Mouse (Mus musculus) T-helper 1 cell (primary cell): ENCODE measurements around the gene Bspry.
"Not testable (repeated sequence)": the region's sequence is repeated elsewhere in the genome, so short reads cannot be mapped to it uniquely, and the experiment has no call there.

ENCODE experiments used
- in situ Hi-C: fragments of 300-600 bp; cut with MboI, MseI; formaldehyde crosslinking; loops from one replicate; pipeline ENCODE4 v1.15.1; 2025; ENCODE audit warnings: high pct_unique_total_duplicates

Bspry gene

DNA sequence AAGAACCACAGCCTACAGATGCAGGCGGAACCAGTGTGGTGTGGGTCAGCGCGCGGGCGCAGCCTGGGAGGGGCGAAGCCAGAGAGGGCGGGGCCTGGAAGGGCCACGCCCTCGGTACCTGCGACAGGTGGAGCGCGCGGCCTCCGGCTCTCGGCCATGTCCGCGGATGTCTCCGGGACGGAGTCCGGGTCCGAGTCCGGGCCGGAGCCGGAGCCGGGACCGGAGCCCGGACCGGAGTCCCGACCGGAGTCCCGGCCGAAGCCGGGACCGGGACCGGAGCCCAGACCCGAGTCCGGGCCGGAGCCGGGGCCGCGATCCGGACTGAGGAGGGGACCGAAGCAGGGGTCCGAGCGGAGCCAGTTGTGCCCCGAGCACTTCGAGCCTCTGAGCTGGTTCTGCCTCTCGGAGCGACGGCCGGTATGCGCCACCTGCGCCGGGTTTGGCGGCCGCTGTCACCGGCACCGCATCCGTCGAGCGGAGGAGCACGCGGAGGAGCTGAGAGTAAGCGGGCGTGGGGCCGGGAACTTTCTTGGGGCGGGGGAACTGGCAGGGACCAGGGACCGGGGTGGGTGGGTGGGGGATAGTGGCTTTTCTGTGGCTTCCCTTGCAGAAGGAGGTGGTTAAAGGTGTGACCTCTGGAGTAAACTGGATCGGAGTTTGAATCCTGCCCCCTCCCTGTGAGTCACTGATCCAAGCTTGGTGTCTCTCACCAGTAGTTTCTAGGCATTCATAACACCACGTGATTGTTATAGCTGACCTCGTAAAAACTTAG, at the start of gene Bspry:
TSS of gene Bspry (plus strand) at position 117 of the 772 bp plus-strand sequence.
- in situ Hi-C loops: no loop called here

DNA sequence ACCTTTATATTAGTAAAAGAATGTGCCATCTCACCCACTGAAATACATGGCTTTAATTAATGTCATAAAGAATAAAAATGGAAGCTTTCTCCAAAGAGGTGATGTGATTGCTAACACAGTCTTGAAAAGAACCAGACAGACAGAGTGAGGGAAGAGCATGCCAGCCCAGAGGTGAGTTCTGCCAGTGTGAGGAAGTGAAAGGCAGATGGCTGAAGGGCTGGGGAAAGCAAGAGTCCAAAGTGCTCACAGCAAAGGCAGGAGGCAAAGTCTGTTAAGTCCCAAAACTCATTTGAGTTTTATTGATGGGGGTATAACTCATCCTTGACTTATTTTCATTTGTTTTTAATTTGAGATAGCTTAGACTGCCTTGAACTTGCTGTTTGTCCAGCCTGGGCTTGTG, 49.2 kb upstream of the Bspry start:
- in situ Hi-C loops: no loop called here

DNA sequence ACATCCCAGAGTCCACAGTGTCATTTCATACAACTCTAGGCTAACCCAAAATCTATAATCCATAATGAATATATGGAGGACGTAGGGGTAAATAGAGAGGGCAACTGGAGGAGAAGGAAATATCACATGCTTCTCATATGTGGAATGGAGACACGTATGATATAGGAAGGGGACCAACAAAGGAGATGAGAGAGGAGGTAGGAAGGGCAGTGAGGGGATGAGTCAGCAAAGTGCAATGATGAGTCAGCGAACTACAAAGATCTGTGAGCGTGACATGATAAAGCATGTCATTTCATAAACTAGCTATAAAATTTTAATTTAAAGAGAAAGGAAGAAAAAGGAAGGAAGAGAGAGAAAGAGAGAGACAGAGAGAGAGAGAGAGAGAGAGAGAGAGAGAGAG, 48.3 kb upstream of the Bspry start:
- in situ Hi-C loops: no loop called here

DNA sequence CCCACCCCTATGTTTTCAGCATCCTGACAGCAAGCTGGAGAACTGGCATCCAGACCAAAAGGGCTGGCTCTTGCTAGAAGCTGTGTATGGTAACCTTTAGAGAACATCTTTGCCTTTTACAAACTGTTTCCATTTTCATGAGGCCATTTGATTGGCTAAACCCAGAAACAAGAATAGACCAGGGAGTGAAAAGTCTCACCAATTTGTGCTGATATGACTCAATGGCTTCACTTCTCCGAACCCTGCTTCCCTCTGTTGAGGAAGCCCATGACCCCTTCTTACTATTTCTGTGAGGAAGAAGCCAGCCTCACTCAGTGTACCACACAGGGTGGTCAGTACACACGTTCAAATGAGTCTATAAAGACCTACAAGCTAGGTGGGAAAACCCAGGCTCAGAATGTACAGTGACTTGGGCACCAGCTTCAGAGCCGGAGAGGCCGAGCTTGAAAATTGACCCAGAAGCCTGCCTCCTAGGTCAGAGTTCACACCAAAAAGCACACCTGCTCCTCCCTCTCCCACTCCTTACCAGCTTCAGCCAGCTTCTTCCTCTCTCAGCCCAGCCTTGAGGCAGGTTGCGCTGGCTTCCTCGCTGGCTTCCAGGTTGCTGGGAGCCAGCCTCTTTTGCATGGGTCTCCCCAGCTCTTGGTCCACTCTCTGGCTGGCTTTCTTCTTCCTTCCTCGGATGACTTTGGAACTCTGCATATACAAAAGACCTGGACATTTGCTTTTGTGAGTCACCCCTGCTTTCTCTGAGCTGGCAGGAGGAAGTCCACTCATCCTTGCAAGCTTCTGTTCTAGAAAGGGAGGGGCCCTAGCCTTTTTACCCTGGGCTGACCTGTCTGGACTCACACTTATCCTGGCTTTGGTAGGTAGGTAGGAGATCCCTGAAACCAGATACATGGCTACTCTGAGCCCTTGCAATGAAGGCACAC, 45.6 kb upstream of the Bspry start:
- in situ Hi-C loops: no loop called here

DNA sequence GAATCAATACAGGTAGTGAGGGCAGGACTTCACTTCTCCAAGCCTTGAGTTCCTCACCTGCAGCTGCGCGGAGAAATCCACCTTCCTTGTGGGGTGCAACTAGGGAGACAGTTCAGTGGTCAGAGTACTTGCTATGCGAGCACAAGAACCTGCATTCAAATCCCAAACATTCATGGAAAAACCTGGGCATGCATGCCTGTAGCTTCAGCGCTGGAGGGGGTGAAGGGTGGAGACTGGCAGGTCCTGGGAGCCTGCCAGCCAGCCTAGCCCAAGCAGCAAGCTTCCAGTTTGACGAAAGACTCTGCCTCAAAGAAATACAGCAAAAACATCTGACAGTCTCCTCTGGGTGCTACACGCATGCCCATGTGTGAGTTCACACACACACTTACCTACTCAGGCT, 44.8 kb upstream of the Bspry start, which contains the start of gene Rnf183:
TSS of gene Rnf183 (minus strand) at position 172 of the 400 bp plus-strand sequence.
- in situ Hi-C loops: no loop called here

DNA sequence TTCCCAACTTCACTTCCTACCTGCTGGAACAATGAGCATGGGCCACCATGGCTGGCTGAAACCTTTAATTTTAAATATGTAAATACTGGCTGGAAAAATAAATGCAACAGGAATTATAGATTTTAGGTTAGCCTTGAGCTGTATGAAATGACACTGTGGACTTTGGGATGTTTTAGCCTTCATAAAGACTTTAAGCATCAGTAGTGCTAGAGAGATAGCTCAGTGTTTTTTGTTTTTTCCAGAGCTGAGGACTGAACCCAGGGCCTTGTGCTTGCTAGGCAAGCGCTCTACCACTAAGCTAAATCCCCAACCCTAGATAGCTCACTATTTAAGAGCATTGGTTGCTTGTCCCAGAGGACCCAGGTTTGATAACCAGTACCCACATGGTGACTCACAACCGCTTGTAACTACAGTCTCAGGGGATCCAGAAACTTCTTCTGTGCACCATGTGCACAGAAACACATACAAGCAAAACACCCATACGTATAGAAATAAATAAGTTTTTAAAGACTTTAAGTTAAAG, 42.5 kb upstream of the Bspry start:
- in situ Hi-C loops: no loop called here

DNA sequence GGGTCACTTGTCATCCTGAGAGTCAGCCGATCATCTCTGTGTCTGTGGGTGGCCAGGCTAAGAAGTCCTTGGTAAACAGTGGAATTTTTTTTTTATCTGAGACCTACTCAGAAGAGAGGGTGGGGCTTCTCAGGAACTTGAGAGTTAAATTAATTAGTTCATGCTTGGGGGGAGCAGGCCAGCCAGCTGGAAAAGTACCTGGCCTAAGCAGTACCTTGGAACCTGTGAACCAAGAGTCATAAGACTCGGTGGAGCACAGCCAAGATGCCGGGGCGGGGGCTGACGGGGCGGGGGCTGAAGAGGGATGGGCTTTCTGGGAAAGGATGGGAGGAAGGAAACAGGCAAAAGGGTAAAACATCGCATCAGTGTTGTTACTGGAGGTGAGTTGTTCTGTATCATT, 42.0 kb upstream of the Bspry start:
- in situ Hi-C loops: no loop called here

DNA sequence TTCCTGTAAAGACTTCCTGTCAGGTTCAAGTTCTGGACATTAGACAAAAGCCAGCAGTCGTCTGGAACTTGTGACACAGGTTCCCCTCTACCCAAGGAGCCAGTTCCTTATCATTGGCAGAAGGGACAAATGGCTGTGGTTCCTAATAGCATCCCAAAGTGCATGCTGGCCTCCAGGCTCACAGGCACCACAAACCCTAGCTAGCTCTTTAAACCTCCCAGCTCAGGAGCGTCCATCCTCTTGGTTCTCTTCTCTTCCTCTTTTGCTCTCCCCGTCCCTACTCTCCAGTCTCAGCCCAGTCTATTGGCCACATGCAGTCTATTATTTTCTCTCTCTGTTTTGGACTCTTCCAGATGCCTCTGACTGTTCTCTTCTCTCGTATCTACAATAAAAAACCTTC, 40.1 kb upstream of the Bspry start:
- in situ Hi-C loops: no loop called here

DNA sequence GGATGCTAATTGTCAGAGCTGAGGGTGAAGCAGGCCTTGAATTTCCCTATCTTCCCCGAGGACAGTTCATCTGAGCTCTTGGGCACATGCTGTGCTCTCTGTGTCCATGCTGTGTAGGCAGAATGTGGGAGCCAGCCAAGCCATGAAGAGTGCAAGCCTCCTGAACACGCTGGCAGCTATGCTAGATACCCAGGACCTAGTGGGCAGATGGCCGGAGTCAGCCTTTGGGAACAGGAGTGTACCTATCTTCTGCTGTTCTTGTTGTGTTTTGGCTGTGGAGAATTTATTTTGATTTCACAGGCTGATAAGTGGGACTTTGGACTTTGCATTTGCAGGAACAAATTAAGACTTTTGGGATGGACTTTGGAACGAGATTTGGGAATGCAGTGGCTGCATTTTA, 39.3 kb upstream of the Bspry start:
- in situ Hi-C loops: no loop called here

DNA sequence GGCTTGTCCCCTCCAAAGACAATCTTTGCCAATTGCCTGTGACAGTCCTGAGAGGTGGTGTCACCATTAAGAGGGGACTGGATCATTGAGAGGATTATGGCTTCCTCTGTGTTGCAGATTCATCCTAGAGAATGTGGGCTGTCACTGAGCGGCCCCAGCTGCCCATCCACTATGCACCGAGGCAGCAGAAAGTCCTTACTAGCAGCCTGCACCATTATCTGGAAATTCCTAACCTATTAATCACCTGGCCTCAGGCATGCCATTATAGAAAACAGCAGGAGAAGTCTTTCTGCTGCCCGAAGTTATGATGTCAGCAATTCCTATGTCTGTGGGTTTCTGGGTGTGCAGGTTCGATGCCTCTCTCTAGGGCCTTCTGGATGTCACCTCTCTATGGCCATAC, 38.9 kb upstream of the Bspry start:
- in situ Hi-C loops: no loop called here

DNA sequence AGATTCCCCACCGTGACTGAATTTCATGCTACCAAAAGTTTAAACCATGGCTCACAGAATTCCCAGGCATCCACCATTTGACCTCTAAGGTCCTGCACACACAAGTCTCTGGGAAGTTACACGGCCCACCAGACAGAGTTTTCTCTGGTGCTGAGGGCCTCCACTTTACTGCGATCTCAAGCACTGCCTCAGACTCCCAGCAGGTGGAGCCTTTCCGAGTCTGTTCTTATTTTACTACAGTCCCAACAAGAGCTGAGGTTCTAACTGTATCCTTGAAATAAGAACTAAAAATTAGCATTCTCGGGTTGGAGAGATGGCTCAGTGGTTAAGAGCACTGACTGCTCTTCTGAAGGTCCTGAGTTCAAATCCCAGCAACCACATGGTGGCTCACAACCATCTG, 24.9 kb upstream of the Bspry start:
- in situ Hi-C loops: loop anchor here (5.0 kb wide), 1 partner anchor 312 kb away; no protein-coding TSS in a partner anchor

DNA sequence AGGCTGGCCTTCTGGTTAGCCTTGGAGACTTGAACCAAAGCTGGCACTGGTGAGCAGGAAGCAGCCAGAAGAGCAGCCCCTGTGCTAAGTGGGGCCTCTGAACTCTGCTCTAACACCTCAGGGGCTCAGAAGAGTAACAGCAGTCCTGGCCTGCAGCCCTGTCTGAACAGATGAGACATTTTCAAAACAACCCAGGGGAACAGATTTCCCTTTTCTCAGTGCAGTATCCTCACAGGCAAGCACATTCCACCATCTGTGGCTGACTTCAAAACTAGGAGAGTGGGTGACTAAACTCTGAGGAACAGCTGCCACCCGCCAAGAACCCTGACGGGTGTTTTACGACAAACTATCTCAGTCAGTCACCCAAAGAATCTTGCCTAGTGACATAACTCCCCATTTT, 20.8 kb upstream of the Bspry start:
- in situ Hi-C loops: loop anchor here (5.0 kb wide), 1 partner anchor 308 kb away; no protein-coding TSS in a partner anchor

DNA sequence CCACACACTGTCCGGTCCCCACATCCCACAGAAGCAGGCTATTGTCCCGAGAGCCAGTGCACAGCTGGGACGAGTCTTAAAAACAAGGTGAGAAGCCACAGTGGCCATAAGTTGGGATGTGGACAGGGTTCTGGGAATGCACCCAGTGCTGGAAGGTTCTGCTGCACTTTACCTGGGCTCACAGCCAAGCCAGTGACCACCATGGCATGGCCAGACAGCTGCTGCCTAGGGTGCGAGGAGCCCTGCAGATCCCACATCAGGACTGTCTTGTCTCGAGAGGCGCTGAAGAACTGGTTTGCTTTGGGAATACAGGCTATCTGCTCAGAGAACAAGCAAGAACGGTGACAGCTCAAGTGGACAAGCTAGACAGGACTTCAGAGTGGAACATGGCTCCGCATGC, 19.5 kb upstream of the Bspry start:
- in situ Hi-C loops: no loop called here

DNA sequence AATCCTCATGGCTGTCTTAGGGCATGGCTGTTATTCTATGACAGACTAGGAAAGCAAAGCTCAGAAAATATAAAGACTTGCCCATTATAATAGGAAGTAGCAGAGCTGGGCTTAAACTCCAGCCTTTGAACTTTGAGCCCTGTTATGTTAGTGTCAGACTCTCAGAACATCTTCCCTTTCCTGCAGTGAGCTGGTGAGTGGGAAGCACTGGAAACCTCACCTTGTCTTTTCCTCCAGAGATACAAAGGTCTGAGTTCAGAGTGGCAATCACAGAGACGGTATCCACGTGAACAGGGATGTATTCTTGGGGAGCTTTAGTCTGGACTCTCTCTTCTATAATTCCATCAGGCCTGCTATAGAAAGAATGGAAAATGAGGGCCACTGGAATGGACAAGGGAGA, 16.7 kb upstream of the Bspry start:
- in situ Hi-C loops: no loop called here

DNA sequence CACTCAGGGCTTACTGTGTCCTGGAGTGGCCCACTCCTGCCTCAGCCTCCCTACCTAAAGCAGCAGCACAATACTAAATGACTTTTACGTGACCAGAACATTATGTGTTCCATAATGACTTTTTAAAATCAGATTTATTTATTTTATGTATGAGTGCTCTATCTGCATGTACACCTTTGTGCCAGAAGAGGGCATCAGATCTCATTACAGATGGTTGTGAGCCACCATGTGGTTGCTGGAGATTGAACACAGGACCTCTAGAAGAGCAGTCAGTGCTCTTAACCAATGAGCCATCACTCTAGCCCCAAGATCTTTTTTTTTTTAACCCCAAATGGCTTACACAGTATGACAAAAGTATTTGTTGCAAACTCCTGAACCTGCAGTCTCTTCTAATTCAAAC, 11.7 kb upstream of the Bspry start:
- in situ Hi-C loops: no loop called here

DNA sequence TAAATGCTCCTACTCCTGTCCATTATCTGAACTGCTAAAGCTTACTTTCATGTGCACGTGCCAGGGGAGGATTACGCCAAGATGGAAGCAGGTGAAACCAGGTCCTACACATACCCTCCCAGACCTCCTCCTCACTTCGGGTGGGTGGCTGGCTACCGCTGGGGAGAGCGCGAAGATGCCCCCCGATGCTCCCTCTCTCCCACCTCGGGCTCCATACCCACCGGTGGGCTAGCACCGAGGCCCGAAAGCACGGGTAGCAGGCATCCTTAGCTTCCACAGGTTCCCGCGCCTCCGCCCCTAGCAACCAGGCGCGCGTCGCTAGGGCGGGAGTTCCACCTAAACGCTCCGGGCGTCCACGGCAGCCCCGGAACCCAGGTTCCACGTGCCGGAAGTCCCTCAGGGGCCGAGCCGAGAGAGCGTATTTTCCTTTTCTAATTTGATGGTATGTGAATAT, 9.2 kb upstream of the Bspry start, which contains the start of gene Wdr31:
TSS of gene Wdr31 (minus strand) at position 299 of the 454 bp plus-strand sequence.
- in situ Hi-C loops: no loop called here

DNA sequence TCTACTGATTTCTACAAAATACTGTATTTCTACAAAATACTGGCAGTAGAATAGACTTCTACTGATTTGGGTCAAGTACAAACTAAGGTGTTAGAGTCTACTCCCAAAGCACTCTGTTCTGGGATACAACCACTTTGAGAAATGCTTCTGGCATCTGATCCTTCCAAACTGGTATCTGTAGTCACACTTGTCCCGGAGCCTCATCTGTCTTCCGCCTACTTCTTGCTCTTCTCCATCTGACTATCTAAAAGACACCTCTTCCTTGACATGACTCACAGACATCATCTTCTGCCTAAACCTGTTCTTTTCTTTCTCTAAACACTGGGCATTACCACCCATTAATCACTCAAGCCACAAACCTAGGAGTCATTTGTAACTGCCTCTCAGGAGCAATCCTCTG, 7.8 kb upstream of the Bspry start:
- in situ Hi-C loops: no loop called here

DNA sequence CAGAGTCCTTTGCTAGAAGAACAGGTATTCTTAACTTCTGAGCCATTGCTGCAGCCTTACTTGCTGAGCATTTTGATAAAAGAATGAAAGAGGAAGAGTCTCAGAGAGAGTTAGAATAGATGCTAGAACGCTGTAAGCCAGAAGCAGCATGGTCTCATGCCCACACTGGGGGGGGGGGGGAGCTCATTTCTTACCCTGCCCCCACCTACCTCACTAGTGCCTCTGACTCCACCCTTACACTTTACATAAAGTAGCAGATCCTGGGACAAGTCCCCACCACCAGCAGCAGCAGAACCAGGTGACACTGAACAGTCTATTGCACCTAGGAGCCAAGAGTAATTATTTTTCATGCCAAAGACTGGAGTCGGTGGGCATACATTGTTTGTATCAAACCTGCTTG, 4.7 kb upstream of the Bspry start:
- in situ Hi-C loops: no loop called here

DNA sequence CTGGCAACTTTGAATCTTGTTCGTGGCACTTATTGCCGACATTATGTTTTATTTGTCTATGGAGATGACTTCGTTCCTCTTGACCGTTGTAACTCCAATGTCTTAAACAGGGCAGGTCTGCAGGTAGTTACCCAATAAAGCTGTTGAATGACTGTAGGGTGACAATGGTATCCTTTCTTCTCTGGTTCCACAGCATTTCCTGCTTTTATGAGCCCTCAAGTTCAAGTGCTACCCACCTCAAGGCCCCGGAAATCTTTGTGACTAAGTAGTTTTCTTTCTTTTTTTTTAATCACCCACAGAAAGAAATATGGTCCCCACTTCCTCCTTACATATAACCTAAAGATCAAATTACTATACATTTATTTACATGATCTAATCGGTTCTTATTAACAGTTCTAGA, 4.1 kb upstream of the Bspry start:
- in situ Hi-C loops: no loop called here

DNA sequence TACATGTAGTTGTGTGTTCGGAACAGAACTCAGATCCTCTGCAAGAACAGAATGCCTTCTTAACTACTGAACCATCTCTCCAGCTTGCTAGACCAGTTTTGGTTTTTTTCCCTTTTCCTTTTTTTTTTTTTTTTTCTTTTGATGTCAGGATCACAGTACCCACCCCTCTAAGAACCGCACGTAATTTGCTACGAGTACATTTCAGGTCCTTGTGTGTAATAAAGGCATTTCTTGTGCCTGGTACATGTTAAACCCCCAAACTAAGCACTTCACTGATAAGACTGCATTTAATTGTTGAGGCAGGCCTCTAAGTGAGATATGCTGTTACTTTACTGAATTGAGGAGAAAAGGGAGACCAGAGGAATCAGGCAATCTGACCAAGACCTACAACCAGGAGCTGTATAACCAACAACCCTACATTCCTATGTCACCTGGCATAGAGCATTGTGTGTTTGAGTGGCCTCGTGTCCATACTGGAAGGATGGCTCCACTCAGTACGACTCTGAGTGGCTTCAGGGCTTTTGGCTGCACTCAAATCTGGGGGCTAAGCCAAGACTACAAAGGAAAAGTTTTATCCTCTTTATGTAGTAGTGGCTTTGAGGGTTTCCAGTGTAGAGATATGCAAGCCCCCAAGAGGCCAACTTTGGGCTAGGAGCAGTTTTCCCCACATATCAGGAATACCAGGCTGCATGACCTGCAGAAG, 2.2 kb upstream of the Bspry start:
- in situ Hi-C loops: no loop called here

DNA sequence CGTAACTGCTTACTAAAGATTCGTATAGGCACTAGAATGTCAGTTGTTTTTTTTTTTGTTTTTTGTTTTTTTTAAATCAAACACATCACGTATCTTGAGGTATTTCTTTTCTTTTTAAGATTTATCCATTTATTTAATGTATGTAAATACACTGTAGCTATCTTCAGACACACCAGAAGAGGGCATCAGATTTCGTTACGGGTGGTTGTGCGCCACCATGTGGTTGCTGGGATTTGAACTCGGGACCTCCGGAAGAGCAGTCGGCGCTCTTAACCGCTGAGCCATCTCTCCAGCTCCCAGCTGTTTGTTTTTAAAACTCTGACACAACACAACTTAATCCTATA, 288 bp upstream of the Bspry start:
- in situ Hi-C loops: not testable (repeated sequence)
